Mouse (Mus musculus): Measurements from ENCODE around the gene Apopt1.
"Not testable (repeated sequence)": the region's sequence is repeated elsewhere in the genome, so short reads cannot be mapped to it uniquely, and the experiment has no call there.

The Apopt1 gene

DNA sequence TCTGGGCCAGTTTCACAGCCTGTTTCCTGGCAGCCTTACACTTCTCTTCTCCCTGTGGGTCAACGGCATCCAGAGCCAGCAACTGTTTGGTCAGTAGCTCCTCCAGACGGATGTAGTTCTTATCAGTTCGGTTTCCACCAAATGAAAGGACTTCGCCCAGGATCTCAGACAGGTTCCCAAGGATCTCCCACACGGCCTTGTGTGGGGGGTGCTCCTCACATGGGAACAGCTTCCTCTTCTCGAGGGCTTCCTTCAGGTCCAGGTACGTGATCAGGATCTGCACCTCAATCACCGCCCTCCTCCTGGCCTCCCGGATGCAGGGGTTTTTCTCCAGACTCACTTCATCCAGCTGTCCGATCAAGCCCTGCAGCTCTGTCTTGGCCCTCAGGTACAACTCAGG, 3.0 kb upstream of the Apopt1 start:
- DNase-seq = no peak

DNA sequence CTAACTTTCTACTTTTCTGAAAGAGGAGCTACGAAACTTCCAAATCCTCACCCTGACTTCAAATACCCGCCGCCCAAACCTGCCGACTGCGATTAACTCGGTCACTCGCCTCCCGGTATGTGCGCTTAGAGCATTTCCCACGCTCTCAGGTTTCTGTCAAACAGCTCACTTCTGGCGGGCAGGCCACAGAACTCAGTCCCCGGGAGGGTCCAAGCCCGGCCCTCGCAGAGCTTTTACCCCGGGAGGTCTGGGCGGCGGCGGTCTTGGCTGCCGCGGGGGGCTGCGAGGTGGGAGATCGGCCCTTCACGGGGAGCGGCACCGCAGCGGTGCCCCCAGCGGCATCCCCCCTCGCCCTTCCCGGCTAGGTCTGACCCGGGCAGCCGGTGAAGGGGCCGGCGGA, 585 bp upstream of the Apopt1 start:
- DNase-seq = no peak

DNA sequence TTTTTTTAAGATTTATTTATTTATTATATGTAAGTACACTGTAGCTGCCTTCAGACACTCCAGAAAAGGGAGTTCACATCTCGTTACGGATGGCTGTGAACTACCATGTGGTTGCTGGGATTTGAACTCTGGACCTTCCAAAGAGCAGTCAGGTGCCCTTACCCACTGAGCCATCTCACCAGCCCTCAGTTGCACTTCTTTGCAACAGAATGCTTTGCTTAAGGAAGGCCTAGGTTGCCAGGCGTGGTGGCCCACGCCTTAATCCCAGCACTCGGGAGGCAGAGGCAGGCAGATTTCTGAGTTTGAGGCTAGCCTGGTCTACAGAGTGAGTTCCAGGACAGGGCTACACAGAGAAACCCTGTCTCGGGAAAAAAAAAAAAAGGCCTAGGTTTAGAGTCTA, 819 bp downstream of the Apopt1 start:
- DNase-seq = not testable (repeated sequence)

DNA sequence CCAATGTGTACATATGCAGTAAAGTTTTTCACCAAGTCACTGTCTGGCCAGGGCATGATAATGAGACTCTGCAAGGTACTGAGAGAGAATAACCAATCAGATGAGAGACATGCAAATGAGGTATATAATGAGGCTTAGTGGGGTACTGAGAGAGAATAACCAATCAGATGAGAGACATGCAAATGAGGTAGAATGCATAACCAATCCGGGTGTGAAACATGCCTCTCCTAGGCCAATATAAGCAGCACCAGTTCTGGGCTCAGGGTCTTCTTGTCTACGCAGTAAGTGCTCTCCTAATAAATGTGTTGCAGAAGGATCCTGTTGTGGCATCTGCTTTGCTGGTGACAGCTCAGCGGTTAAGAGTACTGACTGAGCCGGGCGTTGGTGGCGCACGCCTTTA, 3.4 kb downstream of the Apopt1 start:
- DNase-seq = no peak

DNA sequence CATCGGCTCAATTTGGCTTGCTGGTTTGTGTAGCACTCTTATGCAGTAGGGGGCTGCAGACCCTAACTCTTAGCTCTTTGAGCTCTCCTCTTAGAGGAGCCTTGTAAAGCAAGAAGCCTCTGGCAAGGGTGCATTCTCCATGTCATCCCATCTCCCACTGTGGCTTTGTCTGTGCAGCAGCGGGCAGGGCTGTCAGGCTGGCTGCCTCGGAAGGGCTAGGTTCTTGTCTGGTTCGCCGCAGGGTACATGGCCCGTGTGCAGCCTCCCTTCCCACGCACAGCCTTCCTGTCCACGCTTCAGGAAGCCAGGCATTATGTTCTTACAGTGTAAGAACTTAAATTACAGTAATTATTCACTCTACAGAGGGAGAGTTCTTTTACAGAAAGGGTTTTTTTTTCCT, 5.6 kb downstream of the Apopt1 start:
- no peak for DNase-seq

DNA sequence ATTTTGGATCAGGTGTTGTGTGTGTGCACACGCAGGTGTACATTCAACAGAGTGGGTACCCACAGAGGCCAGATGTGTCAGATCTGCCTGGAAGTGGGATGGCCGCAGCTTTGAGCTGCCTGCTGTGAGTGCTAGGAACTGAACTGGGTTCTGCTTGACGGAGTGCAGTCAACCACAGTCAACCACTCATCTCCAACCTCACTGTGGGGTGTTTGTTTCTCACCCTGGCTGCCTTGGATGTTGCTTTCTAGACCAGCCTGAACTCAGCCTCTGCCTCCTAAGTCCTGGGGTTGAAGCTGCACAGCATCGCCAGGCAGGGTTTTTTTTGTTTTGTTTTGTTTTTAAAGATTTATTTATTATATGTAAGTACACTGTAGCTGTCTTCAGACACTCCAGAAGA, 7.2 kb downstream of the Apopt1 start:
- no peak for DNase-seq

GRCm38 (mm10) chr12:111722654-111723053, 9.6 kb downstream of the Apopt1 start:
- no peak for DNase-seq

- no peak for DNase-seq
These were observed 11.7 kb downstream of the Apopt1 start for GRCm38 (mm10) chr12:111724638-111725337.

DNA sequence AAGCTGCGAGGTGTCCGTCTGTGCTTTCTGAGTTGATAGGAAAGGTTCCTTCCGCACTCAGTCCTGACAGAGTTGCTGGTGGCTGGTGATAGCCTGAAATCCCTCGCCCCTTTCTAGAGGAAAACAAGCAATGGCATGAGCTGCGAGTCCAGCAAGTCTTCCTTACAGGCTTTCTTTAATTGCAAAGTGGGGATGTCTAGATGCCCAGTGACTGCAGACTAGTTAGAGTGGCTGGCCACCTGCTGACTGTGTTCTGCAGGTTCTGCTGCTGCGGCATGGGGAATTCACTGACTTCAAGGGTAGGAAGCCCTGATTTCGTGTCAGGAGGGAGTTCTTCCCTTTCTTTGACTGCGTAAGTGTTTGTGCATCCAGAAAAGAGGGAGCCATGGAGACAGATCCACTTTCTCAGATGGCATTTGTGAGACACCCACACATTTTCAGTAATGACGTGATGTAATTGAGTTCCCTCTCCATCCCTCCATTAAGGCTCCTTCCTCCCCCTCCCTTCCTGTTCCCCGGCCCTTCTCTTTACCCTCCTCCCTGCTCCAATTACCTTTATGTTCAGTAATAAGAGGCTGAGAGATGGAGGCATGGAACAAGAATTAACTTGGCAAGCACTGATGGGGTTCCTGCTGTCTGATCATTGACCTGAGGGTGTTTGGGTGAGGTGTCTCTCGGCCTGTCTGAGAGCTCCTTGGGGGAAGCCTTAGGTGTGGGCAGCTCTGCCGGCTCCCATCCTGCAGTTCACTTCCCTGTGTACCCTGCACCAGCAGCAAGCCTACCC, 12.5 kb downstream of the Apopt1 start:
- peak; percentile 82 for DNase-seq

DNA sequence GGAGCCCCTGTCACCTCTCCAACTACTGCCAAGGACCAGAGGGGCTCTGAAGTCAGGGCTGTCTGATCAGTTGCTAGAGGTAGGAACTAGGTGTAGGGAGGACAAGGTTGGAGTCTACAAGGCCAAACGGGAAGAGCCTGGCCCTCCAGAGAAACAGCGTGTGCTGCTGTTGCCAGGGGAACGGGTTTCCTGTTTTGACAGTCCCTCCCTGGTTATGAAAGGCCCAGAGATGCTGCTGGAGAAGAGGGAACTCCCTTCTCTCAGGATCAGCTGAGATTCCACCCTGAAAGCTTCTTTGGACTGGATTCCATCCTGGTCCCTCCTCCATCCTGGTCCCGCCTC, 13.0 kb downstream of the Apopt1 start:
- peak; percentile 59 for DNase-seq

- no peak for DNase-seq
These were observed 14.9 kb downstream of the Apopt1 start for GRCm38 (mm10) chr12:111727956-111728355.

- DNase-seq = peak; percentile 91
These were observed 19.1 kb downstream of the Apopt1 start for GRCm38 (mm10) chr12:111731822-111732807.

DNA sequence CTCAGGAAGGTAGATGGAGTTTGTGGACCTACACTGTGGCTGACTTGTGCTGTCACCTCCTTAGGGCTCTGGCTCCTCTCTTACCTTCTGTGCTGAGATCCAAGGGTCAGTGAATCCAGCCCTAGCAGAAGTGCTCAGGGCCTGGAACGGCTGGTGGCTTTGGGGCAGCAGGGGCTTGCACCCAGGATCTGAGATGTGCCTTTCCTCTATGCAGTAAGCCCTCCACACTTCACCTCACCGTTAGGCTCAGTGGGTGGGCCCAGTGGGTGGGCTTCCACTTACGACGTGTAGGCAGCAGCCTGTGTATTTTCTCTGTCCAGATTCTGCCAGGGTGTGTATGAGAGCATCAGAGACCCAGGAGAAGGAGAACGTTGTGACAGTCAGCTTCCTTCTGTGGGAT, 19.9 kb downstream of the Apopt1 start:
- DNase-seq = no peak

GRCm38 (mm10) chr12:111734912-111735311, 21.9 kb downstream of the Apopt1 start:
- DNase-seq = no peak

- not testable (repeated sequence) for DNase-seq
These were observed 23.6 kb downstream of the Apopt1 start for GRCm38 (mm10) chr12:111736676-111737075.

GRCm38 (mm10) chr12:111737370-111737769, 24.3 kb downstream of the Apopt1 start:
- DNase-seq = no peak

DNA sequence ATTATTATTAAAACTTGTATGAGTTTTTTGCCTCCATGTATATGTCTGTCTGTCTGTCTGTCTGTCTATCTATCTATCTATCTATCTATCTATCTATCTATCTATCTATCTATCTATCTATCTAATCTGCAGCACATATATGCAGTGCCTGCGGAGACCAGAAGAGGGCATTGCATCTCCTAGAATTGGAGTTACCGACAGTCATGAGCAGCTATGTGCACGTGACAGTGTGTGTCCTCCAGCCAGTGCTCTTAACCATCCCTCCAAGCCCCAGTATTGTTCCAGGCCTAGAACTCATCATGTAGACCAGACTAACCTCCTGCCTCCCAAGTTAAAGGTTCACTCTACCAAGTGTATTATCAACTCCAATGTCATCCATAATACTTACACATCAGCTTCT, 25.7 kb downstream of the Apopt1 start:
- peak; percentile 78 for DNase-seq

DNA sequence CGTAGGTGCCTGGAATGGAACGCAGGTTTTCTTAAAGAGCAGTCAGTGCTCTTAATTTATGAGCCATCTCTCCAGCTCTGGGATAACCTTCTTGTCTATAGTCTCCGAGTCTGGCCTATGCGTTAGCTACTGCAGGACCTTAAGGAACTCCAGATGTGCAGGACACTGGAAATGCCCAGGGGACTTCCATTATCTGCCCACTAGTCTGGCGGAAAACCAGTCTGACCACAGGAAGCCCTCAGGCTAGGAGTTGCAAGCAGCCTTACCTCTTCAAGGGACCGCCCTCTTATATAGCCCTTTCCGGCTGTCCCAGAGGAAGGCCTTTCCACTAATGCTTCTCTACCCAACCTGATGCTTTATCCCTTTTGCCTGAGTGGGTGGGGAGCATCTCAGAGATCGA, 28.3 kb downstream of the Apopt1 start:
- DNase-seq = no peak

- no peak for DNase-seq
These were observed 30.4 kb downstream of the Apopt1 start for GRCm38 (mm10) chr12:111743419-111743818.

DNA sequence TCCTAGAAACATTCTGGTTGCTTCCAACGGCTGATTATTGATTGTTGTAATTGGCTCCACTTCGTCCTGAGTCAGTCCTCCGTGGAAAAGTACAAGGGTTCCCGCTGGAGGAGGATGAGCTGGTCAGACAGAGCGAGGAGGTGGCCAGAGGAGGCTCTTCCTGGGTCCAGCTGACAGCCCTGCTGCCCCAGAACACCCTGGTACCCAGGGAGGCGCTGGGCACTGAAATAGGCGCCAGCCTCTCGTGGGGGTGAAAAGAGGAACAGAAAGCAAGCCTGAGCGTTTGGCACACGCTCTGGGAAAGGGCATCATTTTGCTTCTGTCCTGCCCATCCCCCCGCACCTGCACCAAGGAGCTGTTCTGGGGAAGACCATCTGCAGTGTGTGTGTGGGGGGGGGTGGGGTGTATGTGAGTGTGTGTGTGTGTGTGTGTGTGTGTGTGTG, 30.9 kb downstream of the Apopt1 start:
- no peak for DNase-seq

DNA sequence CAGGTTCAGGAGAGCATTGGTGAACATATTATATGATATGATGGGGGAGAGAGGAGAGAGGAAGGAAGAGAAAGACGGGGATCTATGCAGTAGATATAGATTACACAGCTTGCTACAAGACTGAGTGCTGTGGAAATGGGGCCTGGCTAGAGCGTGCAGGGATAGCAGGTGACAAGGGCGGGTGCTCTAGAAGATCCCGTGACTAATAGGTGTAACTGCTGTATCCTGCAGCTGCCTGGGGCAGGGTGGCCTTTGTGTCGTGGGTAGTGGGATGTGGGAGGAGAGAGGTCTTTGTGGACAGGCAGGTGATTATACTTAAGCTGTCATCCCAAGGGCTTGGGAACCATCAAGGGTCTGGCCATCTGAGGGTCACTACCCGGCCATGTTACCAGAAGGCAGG, 32.2 kb downstream of the Apopt1 start:
- no peak for DNase-seq

GRCm38 (mm10) chr12:111746091-111746490, 33.0 kb downstream of the Apopt1 start:
- DNase-seq = peak; percentile 50

- no peak for DNase-seq
These were observed 34.4 kb downstream of the Apopt1 start for GRCm38 (mm10) chr12:111747421-111747820.

Data from layer of hippocampus, adult 9-11 months (tissue).